Mouse (Mus musculus): ENCODE measurements around the gene Astn2.

Gene Astn2

DNA sequence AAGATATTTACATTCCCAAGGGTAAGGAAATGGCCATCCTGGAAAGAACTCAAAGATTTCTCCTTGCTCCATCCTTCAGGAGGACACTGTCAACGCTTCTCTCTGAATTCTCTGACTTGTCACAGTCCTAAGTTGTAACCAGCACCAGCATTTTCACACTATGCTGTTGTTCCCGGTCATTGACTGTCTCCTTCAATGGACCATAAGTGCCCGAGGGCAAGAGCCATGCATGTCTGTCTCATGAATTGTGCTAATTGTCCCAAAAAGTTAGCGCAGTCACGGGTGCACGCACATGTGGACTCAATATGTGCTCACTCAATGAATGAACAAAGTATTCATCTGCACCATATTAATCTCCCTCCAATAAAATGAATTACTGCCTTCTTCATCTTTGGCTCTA lies 741.2 kb downstream of the Astn2 start:
- DNase-seq, result no peak

DNA sequence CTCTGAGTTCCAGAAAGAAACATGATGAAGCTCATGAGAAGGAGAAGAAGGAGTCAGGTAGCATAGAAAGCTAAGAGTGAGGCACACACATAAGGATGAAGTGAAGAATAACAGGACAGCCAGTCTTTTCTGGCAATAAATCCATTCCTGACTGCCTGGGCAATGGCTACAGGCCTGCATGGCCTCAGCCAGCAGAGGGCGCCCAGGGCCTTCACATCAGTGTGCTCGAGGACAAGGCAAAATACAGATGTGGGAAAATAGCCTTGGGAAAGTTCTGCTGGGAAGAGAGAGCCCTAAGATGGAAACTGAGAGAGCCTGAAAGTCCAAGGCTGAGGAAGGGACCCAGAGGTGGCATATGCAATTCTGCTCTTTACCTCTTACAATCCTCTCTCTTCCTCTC lies 749.7 kb downstream of the Astn2 start:
- DNase-seq, result peak; percentile 71

GRCm38 (mm10) chr4:65642611-65643010 lies 761.8 kb downstream of the Astn2 start:
- no peak for DNase-seq

GRCm38 (mm10) chr4:65638231-65638630 lies 766.2 kb downstream of the Astn2 start:
- no peak for DNase-seq

DNA sequence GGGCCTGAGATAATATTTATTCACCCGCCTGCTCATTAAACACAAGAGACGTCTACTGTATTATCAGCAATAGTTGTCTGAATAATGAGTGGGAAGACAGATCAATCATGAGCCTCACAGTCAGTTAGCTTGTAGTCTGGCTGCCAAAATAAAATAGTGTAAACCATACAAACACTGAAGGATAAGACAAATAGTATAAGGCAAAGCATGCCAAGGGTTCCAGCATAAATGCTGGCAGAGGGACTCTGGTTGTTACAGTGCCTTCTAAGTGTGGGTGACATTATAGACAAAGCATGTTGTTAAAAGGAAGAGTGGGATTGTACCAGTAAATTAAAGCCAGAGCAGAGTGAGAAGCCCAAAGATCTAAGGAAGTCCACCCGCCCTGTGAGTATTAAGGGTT lies 784.3 kb downstream of the Astn2 start:
- DNase-seq, result no peak

GRCm38 (mm10) chr4:65613135-65613534 lies 791.3 kb downstream of the Astn2 start:
- no peak for DNase-seq

GRCm38 (mm10) chr4:65610896-65611295 lies 793.5 kb downstream of the Astn2 start:
- DNase-seq, result no peak

DNA sequence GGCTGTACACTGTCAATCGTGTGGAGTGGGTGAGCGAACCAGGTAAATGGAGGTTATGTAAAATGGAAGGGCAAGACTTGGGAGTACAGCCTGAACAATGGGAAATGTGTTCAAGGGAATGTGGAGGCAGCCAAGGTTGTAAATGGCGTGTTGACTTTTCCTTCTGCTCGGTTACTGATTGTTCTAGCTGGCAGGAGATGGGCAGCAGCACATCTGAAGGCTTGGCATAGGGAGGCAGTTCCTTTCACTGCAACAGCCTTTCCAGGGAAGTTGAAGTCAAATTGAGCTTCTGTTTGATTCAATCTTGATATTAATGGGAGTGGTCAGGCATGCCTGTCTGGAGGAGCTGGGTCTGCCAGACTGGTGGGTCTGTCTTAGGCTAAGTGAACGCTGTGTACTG lies 794.1 kb downstream of the Astn2 start:
- DNase-seq, result no peak

GRCm38 (mm10) chr4:65608112-65608511 lies 796.3 kb downstream of the Astn2 start:
- no peak for DNase-seq

GRCm38 (mm10) chr4:65607184-65607631 lies 797.2 kb downstream of the Astn2 start:
- no peak for DNase-seq

DNA sequence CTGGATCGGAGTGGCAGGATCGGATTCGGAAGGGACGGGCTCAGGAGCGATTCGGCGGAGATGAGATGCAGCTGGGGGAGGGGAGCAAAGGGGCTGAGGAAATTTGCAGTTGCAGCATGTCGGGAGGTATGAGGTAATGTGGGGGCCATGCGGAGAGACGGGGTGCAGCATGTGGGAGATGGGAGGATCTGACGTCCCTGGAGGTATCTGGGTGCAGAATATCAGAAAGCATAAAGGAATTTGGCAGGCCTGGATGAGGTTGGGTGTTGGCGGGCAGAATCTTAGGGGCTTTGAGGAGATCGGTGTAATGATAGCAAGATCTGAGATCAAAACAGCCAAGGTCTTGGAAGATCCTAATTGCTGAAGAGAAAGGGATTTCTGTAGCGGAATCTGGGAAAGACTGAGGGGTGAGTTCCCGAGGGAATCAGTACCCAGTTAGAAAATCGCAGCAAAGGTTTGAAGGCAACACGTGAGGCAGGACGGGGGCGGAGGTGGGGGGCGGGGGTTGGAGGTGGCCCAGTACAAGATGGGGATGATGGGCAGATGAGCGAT lies 799.2 kb downstream of the Astn2 start:
- no peak for DNase-seq

- DNase-seq, result peak; percentile 99
Measured at GRCm38 (mm10) chr4:65604504-65605150, 799.8 kb downstream of the Astn2 start, which contains the start of gene Trim32. Gene Trim32 (plus strand): TSS chr4:65604986.

- no peak for DNase-seq
Measured at GRCm38 (mm10) chr4:65594601-65595369, 809.6 kb downstream of the Astn2 start.

DNA sequence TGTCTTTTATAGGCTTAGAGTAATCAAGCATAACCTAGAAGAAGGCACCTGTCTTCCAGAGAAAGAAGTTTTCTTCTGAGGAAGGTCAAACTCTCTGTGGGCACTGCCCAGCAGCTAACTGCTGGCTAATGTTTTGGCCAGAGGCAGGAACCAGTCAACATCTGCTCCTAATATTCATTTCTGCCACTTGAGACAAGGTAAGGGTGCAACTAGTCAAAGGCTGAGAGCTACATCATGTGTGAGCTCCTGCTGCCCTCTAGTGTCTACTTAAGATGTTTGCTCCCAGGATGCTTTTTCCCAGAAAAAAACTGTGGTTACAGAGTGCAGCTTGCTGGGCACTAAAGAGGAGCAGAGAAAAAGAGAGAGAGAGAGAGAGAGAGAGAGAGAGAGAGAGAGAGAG lies 814.6 kb downstream of the Astn2 start:
- peak; percentile 62 for DNase-seq

- DNase-seq, result no peak
Measured at GRCm38 (mm10) chr4:65586947-65587346, 817.5 kb downstream of the Astn2 start.

DNA sequence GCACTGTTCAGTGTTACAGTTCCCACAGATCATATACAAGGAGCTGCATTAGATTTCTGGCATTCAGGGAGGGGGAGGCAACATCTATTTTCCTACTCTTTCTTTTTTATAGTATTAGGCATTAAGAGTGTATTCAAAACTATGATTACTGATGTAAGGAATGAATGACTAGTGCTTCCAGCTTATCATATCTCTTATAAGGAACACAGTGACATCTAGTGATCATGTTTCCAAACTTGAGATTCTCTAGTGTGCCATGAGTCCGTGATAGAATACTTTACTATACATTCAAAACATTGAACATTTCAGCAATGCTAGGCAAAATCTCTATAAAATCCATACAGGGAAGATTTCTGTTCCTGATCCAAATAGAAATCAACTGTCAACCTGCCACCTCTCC lies 824.2 kb downstream of the Astn2 start:
- DNase-seq, result no peak

- DNase-seq, result peak; percentile 23
Measured at GRCm38 (mm10) chr4:65565493-65565892, 838.9 kb downstream of the Astn2 start.

GRCm38 (mm10) chr4:65548561-65548960 lies 855.9 kb downstream of the Astn2 start:
- peak; percentile 36 for DNase-seq

DNA sequence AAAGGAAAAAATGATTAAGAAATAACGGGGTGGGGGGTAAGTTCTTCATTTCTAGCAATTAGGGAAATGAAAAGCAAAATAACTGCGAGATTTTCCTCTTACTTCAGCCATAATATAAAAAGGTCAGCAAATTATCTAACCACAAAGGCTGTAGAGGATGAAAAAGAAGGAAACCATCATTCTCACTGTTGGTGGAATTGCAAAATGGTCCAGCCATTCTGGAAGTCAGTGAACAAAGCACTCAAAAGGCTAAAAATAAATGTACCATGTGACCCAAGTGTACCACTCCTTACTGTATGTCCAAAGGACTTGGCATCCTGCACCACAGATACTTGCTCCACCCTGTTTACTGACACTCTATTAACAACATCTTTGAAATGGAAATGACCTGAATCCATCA lies 858.8 kb downstream of the Astn2 start:
- DNase-seq, result no peak

GRCm38 (mm10) chr4:65532071-65532736 lies 872.2 kb downstream of the Astn2 start:
- DNase-seq, result no peak

GRCm38 (mm10) chr4:65531621-65532020 lies 872.8 kb downstream of the Astn2 start:
- DNase-seq, result no peak

- no peak for DNase-seq
Measured at GRCm38 (mm10) chr4:65530901-65531300, 873.5 kb downstream of the Astn2 start.

DNA sequence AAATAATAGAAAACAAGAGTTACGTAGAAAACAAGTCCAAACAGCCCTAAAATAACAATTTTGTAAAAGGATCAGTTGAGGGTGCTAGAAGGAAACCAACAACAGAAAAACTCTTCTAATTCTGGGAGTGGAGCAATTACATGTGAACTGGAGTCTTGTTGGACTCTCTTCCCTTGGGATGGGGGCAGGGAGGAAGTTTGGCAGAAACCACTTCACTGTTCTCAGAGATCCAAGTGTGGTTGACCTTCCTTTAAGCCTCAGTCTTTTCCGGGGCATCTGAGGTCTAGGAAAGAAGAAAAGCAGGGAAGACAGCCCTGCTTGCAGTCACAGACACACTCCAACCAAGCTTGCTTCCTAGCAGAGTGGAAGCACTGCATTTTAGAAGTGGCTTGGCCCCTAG lies 896.3 kb downstream of the Astn2 start:
- DNase-seq, result peak; percentile 26

- no peak for DNase-seq
Measured at GRCm38 (mm10) chr4:65506870-65507269, 897.5 kb downstream of the Astn2 start.

All from lung, postnatal 36 days (tissue).